Mouse (Mus musculus): ENCODE data around the gene Pik3cd.

Gene Pik3cd

DNA sequence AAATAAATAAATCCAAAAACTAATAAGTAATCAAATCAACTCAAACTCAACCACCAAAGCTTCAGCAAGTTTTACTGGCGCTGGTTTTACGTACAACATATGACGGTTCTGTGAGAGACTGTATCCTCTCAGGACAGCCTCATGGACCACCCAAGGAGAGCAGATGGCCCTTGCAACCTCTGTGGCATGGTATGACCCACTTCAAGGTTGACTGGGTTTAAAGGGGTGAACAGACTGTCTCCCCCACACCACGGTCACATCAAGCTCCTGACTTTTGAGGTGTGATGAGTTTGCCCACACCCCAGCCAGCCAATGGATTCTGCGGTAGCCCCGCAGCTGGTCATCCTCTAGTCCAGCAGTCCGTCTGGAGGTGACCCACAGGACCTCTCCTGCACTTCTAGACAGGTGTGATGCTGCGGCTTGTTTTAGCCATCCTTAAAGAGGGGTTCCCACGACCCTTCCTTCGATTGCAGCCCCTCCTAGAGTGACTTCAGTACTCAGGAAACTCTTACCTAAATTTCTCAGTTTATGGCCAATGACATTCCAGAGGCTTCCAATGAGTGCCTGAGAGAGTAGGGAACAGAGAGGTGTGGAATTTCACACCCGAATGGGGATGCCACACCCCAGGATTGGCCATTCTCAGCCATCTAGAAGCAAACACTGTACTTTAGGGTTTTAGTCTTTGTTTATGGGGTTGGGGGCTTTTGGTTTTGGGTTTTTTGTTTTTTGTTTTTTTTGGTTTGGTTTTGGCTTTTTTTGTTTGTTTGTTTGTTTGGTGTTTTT lies 17.3 kb downstream of the Pik3cd start:
- DNase-seq = no peak

DNA sequence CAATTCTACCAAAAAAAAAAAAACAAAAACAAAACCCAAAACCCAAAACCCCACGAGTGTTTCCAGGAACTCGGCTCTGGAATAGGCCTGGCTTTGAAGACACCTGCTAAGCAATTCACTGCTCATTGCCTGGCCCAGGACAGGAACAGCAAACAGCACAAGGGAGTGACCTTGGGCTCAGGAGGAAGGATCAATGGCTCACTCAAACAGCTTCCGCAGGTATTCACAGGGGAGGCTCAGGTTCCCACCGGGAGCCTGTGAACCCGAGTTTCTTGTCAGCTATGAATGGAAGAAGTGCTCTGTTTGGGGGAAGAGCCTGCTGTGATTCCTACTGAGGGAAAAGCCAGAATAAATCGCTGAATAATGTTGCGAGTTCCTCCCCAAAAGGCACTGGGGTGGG lies 18.5 kb downstream of the Pik3cd start:
- no peak for DNase-seq

DNA sequence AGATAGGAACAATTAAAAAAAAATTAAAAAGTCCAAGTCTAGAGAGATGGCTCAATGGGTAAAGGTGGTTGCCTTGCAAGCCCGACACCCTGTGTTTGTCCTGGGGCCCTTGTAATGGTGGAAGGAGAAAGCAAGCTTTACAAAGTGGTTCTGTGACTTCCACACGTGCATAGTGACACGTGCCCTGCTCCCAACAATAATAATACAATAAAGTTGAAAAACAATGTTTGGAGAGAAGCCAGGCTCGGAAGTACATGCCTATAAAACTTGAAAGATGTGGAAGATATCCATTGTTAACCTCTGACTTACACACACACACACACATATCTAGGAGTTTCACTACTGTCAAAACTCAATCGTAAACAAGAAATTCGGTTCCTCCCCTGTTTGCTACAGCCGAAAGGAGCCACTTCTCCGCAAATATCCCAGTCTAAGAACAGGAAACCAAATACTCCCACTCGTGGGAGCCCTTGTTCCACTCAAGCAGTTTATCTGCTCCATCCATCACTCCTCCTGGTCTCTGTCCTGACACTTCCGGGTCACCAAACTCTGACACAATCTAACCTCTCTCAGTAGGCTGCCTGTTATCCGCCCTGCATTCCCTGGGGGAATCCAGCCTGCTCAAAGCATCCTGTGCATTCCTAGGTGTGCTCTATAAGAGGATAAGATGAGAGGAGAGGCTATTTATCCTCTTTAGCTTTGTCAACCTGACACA lies 23.2 kb downstream of the Pik3cd start:
- DNase-seq = no peak

DNA sequence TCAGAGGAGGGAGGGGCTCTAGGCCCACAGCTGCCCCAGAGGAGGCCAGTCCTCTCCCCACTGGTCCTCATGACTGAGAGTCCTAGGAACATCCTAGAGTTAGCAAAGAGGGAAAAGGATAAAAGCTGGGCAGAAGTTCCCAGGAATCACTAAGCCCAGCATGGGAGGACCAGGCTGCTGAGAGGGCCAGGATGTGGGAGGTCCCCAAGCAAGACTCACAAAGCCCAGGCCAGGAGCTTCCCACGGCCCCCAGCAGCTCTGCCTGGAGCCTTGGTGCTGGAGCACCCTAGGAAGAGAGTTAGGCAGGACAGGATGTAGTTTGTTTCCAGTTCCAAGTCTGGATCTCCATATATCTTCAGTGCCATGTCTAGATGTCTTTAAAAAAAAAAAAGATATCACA lies 24.4 kb downstream of the Pik3cd start:
- no peak for DNase-seq

DNA sequence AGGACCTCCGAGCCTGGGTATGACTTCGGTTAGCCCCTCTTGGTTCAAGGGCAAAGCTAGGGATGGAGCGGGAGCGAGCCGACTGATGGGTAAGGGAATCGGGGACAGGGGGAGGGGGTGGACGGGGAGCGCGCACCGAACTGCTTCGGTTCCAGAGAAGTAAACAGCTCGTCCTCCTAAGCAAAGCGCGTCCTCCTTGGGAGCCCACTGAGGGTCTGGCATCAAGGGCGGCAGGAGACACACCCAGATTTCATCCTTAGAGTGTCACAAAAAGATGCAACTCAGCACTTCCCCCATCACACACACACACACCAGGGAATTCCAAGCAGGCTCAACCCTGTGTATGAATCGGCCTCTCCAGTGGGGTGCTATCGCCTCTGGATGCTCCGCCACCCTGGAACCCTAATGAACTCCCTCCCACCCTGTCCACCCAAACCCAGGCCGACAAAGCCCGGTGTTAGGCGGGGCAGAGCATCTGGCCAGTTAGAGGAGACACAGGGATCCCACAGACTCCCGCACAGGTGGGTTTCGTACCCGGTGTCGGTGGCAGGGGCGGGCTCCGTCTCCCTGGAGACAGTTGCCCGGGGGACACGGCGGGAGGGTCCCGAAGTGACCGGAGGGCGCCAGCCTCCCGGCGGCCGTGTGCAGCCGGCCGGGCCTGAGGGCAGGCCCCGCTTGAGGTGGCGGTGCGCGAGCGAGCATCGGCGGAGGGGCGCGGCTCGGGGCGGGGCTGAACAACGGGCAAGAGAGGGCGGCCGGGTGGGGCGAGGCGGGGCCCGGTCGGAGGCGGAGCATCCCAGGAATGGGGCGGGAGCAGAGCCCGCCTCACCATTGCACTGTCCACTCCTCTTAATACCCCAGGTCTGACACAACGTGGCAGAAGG lies 26.8 kb downstream of the Pik3cd start:
- DNase-seq = peak; percentile 80

DNA sequence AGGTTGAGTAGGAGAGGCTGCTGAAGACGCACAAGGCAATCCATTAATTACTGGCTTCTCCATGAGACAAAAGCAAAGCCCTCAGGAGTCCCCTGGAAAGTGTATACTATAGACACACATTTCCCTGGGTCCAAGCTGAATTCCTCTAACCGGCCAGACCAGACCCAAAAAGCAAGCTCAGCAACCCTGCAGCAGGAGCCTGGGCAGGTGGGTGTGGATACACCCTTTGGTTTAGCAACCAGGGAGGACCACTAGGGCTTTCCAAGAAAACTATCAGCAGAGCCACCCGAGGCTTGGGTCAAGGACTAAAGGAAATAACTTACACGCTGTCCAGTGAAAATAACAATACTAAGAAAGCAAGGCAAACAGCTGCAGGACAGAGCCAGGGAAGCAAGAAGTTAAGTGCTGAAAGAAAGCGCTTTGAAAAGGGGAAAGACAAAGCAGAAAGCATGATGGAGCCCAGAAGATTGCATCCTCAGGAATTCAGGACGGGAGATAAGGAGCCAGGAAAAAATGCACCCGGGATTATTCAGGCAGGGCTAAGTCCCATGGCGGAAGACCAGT lies 27.5 kb downstream of the Pik3cd start:
- DNase-seq = no peak

DNA sequence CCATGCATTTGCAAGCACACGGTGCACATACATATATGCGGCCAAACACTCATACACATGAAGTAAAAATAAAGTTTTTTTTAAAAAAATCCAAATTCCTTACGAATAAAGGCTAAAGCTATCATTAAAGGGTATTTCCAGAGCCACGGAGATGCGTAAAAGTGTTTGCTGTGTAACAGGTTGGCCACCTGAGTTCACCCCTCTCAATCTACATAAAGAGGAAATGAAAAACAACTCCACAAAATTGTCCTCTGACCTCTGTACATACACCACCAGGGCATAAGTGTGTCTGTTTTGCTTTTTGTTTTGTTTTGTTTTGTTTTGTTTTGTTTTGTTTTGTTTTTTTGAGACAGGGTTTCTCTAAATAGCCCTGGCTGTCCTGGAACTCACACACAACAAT lies 29.6 kb downstream of the Pik3cd start:
- no peak for DNase-seq

DNA sequence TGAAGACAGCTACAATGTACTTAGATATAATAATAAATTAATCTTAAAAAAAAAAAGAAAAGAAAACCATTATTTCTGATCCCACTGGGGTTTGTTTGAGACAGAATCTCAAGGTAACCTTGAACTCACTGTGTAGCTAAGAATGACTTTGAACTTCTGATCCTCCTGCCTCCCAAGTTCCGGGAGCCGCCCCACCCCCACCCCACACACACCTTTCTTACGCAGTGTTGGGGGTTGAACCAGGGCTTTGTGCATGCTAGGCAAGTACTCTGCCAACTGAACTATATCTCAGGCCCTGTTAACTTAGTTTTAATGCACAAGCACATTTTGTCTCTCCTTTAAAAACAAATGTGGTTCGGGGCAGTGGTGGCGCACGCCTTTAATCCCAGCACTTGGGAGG lies 31.2 kb downstream of the Pik3cd start:
- no peak for DNase-seq

DNA sequence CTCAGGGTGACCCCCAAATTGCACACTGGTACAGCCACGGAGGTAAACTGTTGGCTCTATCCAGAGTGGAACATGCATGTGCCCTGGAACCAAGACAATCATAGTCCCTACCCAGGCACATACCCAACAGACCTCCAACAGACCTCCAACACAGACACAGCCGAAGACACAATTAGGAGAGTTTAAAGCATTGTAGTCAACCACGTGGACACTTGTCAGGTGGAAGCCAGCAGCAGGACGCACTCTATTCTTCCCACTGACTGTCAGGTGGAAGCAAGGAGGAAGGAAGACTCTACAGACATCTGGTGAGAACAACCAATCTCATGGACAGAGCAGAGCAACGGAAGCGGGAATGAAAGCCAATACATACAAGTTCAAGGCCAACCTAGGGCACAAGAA lies 36.7 kb downstream of the Pik3cd start:
- DNase-seq = no peak

DNA sequence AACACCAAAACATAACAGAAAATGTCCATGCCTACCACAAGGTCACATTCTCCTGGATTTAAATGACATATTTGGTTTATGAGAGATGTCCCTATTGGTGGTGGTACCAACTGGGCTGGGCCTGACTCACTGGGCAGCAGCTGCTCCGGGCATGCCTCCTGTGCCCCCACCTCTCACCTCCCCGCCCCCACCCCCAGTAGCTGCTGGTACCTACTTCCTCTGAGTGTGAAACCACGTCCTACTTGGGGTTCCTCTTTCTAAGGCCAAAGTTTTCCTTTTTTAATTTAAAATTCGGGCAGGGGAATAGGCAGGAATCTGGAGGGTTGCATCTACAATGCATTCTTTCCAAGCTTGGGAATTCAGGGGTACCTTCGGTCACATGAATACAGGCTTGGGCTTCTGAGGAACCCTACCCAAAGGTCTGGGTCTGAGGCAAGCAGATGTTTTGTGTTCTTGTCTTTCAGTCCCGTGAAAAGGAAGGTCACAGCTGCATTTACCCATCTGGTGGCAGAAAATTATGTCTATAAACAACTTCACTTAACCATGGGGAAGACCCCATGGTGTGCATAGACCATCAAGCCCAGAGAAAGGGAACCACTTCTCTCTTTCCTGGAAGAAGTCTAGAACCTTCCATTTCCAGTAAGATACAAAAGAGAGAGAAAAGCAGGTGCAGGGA lies 37.2 kb downstream of the Pik3cd start:
- no peak for DNase-seq

DNA sequence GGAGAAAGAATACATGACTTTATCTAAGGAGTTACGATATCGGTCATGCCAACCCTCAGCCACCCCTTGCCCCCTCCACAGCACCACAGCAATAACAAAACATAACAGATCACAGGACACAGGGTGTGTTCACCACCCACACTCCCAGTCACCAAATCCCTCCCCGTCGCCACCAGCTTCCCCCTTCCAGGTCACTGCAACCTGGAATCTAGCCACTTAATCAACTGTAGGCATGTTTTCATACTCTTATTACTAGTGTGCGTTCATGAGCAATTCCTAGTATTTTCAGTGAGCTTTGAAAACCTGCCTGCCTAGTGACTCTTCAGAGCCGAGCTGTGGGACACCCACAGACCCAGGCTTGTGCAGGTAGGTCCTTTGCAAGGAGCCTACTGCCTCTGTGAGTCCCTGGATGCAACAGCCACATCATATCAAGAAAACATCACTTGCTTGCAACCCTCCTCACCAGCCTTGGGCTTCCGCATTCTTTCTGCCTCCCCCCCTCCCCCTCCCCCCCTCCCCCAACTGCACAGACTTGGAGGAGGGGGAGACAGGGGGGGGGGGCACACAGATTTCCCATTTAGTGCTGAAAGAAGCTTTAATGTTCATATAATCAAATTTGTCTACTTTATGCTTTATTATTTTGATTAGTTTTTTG lies 38.4 kb downstream of the Pik3cd start:
- no peak for DNase-seq

DNA sequence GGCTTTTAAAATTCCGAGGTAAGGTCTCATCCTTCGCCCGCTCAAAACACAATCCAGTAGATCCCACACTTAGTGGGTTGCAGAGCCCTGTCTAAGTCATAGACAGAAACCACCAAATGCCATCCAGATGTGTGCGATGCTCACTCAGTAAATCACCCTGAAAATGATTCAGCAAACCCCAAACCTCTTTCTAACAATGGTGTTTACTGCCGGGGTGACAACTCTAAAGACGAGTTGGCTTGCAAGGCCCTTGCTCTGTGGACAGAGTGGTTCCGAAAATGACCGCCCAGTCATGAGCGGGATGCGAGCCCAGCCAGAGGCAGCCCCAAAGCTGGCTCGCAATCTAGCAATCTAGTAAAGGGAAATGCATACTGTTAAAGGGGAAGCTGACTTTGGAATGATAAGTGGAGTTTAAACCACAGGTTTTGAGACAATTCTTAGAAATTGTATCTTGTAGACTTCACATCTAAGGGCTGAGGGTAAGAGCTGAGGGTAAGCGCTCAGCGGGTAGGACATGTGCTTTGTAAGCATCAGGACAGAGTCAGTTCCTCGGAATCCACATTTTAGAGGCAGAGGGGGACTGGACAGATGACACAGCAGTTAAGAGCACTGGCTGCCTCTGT lies 40.3 kb downstream of the Pik3cd start:
- DNase-seq = no peak

DNA sequence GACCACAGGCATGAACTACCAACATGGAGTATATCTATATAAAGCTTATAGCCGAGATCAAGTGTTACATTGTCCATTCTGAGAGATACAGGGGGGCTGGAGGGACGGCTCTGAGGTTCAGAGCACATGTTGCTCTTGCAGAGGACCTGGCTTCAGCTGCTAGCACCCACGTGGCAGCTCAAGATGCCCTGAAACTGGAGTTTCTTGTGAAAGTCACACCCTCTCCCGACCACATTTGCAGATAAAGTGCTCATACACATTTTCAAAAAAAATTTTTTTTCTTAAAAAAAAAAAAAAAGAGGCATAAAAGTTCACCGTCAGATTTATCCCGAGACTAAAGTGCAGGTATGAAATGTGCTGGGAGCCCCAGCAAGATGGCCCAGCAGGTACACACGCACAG lies 41.8 kb downstream of the Pik3cd start:
- no peak for DNase-seq

DNA sequence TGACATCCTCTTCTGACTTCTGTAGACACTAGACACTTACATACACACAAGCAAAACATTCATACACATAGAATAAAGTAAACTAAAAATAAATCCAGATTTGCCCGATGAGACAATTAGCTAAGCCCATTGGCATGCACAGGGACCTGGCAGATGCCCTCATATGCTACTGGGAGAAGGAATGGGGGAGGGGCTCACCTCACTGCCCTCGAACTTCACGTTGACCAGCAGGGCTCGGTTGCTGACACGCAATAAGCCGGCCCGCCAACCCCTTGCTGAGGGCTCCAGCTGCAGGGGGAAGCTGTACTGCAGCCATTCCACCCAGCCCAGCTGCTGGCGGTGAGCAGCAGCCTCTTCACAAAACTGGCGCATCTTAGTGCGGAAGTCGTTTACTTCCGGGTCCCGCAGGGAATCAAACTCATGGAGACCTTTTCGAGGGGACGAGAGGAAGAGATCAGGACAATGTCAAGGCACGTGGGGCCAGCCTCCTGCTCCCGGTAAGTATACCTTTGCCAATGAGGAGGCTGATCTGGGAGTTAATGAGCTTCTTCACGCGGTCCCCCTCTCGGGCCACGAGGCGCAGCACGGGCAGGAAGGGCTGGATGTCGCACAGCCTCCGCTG lies 42.8 kb downstream of the Pik3cd start:
- DNase-seq = no peak

DNA sequence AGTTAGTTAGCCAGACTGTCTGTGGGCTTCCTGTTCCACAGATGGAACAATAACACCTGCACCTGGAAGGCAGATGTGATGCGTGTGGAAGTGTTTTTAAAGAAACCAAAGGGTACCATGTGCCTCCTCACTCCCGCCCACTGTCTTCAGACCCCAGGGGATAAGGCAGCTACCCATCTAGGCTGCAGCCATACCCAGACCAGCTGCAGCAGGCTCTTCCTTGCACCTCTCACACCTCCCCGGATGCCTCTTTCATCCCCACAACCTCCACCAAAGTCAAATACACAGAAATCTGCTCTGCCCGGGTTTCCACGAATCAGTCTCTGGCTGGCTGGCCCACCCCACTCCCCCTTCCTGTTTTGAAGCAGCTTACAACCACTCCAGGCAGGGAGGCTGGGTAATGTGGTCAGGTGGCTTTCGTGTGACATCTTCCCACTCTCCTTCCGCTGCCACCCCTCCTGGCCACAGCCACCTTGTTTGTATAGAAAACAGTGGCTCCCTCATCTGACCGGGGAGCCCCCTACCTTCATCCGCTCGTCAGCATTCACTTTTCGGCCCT lies 44.4 kb downstream of the Pik3cd start:
- no peak for DNase-seq

DNA sequence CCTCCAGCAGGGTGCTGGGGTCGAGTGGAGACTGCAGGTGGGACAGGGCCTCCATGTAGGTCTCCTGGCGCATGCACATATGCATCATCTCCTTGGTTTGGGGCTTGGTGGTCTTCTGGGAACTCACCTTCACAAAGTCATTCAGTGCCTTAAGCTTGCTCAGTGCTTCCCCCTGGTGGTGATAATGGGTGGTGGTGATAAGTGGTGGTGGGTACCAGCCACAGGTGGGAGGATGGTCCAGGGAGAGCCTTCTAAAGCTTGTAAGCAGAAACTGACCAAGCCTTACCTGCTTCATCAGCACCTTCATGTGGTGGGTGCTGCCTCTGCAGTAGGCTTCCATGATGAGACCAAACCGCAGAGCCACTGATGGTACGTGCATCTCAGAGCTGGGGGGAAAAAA lies 48.1 kb downstream of the Pik3cd start:
- DNase-seq = no peak

DNA sequence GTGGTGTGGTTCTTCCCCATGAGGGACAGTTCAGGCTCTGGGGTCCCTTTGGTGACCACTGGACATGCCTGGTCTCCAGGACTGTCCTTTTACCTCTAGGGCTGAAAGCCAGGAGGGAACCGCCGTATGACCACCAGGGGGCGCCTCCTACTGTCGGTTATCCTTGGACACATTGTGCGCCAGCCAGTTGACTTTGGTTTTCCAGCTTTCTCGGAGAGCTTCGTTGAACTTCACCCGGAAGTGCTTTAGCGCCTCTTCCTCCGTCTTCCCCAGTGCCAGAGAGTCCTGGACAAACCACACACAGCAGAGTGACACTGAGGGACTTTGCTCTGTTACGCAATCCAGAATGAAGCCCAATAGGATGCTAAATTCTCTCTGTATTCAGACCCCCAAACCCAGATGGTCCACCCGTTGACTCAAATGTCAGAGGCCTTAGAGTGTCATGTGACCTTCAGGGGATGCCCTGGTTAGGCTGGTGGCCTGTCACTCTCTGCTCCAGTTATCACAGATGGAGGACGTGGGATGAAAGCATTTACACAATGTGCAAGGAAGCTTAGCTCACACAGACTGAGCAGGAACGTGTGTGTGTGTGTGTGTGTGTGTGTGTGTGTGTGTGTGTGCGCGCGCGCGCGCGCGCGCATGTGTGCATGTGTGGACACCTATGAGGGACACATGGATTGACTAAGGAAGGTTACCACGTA lies 51.7 kb downstream of the Pik3cd start:
- peak; percentile 50 for DNase-seq

DNA sequence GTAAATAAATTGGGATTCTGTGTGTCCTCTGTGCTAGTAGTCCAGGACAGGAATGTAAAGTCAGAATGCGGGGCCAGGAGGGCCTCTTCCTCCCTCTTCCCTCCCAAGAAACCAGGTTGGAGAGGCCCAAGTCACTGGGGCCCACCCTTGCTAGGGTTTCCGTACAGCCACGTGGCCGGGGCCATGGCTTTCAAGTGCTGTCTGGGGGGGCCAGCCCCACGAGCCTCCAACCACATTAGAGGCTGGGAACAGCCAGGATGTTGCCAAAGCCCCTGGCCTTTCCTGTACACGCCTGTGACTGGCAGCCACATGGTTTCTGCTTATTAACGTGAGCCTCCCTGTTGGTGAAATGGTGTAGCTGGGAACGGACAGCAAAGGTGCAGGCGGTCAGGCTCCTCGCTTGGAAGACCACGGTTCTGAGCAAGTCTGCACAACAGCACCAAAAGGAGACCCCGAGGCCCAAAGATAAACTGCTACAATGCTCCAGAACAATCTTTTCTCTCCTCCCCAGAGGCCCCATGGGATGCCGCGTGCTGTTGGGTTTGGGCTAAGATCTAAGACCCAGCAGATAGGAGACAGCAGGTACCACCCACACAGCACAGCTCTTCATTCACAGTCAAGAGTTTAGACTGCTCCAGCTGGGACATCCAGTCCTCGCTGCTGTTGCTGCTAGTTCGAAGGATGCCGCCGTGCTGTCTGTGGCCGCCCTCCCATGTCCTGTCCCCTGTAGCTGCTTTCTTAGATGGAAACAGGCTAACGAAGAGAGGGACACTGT lies 54.2 kb downstream of the Pik3cd start:
- DNase-seq = no peak

DNA sequence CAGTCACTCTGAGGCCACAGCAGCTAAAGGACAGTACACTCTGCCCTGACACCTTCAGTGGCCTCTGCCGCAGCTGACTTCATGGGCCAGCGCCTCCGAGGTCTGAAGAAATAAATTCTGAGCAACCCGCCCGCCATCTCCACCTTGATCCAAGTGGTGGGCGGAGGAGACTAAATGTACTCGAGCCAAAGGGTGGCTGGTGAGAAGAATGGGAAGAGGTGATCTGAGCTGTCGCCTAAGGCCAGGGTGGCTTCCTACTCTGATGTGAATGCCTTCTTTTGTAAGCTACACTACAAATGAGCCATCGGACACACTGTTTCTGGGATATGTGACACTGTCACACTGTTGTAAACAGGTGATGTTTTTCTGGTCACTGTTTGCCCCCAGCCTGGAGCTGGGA lies 56.6 kb downstream of the Pik3cd start:
- DNase-seq = no peak

Measured in right cerebral cortex, postnatal 25 days (tissue).